Mouse (Mus musculus): ENCODE data around the gene Btg1.

The Btg1 gene

GRCm38 (mm10) chr10:96616709-96617116 is at the start of gene Btg1:
TSS of gene Btg1 (plus strand) at chr10:96617006.
- CTCF ChIA-PET, result interaction anchor here (0.8 to 1.0 kb wide), 2 partner anchors 12 to 244 kb away, joined by 3 to 4 read pairs; no protein-coding TSS in a partner anchor

- CTCF ChIA-PET, result no interaction called here
Observed at GRCm38 (mm10) chr10:96569469-96569868, 47.3 kb upstream of the Btg1 start.

- CTCF ChIA-PET, result no interaction called here
Observed at GRCm38 (mm10) chr10:96571176-96571575, 45.6 kb upstream of the Btg1 start.

GRCm38 (mm10) chr10:96574786-96575185 is 42.0 kb upstream of the Btg1 start:
- CTCF ChIA-PET, result interaction anchor here (0.5 kb wide), 1 partner anchor 10 kb away, joined by 3 read pairs; no protein-coding TSS in a partner anchor

GRCm38 (mm10) chr10:96575338-96575737 is 41.5 kb upstream of the Btg1 start:
- CTCF ChIA-PET, result no interaction called here

GRCm38 (mm10) chr10:96578924-96579323 is 37.9 kb upstream of the Btg1 start:
- CTCF ChIA-PET, result no interaction called here

- CTCF ChIA-PET, result no interaction called here
Observed at GRCm38 (mm10) chr10:96579436-96579835, 37.4 kb upstream of the Btg1 start.

GRCm38 (mm10) chr10:96580246-96580645 is 36.6 kb upstream of the Btg1 start:
- CTCF ChIA-PET, result interaction anchor here (0.7 kb wide), 2 partner anchors 96 to 150 kb away, joined by 5 to 6 read pairs; no protein-coding TSS in a partner anchor

- CTCF ChIA-PET, result no interaction called here
Observed at GRCm38 (mm10) chr10:96581232-96581631, 35.6 kb upstream of the Btg1 start.

- CTCF ChIA-PET, result interaction anchor here (0.6 to 1.0 kb wide), 2 partner anchors 11 to 467 kb away, joined by 4 to 11 read pairs; no protein-coding TSS in a partner anchor
Observed at GRCm38 (mm10) chr10:96586191-96586880, 30.5 kb upstream of the Btg1 start.

GRCm38 (mm10) chr10:96586881-96587217 is 30.0 kb upstream of the Btg1 start:
- CTCF ChIA-PET, result interaction anchor here (0.6 to 1.0 kb wide), 2 partner anchors 10 to 468 kb away, joined by 4 to 11 read pairs; no protein-coding TSS in a partner anchor

GRCm38 (mm10) chr10:96588233-96588632 is 28.6 kb upstream of the Btg1 start:
- CTCF ChIA-PET, result no interaction called here

- CTCF ChIA-PET, result no interaction called here
Observed at GRCm38 (mm10) chr10:96589781-96590180, 27.0 kb upstream of the Btg1 start.

GRCm38 (mm10) chr10:96592089-96592488 is 24.7 kb upstream of the Btg1 start:
- CTCF ChIA-PET, result interaction anchor here (0.6 to 1.1 kb wide), 4 partner anchors 13 to 646 kb away, joined by 3 to 9 read pairs (median 4); no protein-coding TSS in a partner anchor

GRCm38 (mm10) chr10:96595435-96596132 is 21.2 kb upstream of the Btg1 start:
- CTCF ChIA-PET, result interaction anchor here (0.5 to 0.7 kb wide), 3 partner anchors 9 to 717 kb away, joined by 3 to 8 read pairs (median 3); no protein-coding TSS in a partner anchor

GRCm38 (mm10) chr10:96596411-96596810 is 20.4 kb upstream of the Btg1 start:
- CTCF ChIA-PET, result interaction anchor here (0.6 to 1.8 kb wide), 2 partner anchors 9 to 716 kb away, joined by 3 to 4 read pairs; no protein-coding TSS in a partner anchor

GRCm38 (mm10) chr10:96599641-96600040 is 17.2 kb upstream of the Btg1 start:
- CTCF ChIA-PET, result no interaction called here

- CTCF ChIA-PET, result no interaction called here
Observed at GRCm38 (mm10) chr10:96601670-96602069, 15.1 kb upstream of the Btg1 start.

GRCm38 (mm10) chr10:96602339-96602738 is 14.5 kb upstream of the Btg1 start:
- CTCF ChIA-PET, result interaction anchor here (0.6 kb wide), 1 partner anchor 142 kb away, joined by 3 read pairs; no protein-coding TSS in a partner anchor

- CTCF ChIA-PET, result interaction anchor here (0.6 to 1.2 kb wide), 2 partner anchors 10 to 13 kb away, joined by 3 to 5 read pairs; no protein-coding TSS in a partner anchor
Observed at GRCm38 (mm10) chr10:96605168-96605567, 11.6 kb upstream of the Btg1 start.

GRCm38 (mm10) chr10:96605856-96606255 is 10.9 kb upstream of the Btg1 start:
- CTCF ChIA-PET, result no interaction called here

GRCm38 (mm10) chr10:96607617-96608185 is 9.1 kb upstream of the Btg1 start:
- CTCF ChIA-PET, result interaction anchor here (1.1 kb wide), 1 partner anchor 189 kb away, joined by 3 read pairs; no protein-coding TSS in a partner anchor
